In the genomic region with DNA sequence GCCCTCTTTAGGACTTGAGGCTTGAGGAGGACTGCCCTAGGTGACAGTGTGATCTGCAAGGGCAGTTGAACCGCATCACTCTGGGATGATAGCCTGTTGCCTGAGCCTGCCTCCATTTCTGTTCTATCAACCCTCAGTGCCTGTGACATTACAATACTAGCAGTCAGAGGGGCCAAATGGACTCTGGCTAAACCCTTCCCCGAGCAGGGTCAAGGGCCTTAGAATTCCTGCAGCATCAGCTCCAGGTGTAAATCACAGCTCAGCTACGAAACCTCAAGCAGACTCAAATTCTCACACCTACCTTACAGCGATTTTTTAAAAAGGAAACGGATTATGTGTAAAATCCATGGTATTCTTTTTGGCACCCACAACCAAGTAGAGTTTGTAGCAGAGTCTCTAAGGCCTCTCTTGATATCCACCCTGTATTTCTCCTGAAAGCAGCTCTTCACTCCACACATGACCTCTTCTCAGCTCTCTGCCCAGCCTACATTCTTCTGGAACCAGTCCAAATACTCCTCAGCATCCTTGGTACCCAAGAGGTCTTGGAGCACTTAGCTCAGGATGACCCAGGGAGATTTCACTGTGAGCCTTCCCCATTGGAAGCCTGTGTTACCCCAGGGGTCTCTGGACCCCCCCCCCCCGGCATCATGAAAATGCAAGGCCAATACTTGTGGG, we compare ENCODE assay signal across 9 mouse cellular contexts. TPM values are rescaled to one million over a fixed set of nuclear protein-coding genes. Genes with fewer than 3 reads are reported as not detected.
DNase-seq lines count a peak whose midpoint lies in the region; ATAC-seq lines count a peak whose summit lies in the region.
"Had no signal": no experiment of that assay in that cellular context is flagged by ENCODE, and none has a peak within 500 bp of the region (broad histone marks: within the 10 kb centered on the region; RNA-seq: fewer than 3 reads in every experiment).

No protein-coding gene starts in this region.

- ATAC-seq in heart, embryonic 11.5 days (replicated peaks; ENCODE audit: insufficient number of reproducible peaks, low FRiP score, low TSS enrichment), result no peak
- no peak for ATAC-seq in embryonic facial prominence, embryonic 15.5 days (ENCODE audit: insufficient number of reproducible peaks, low FRiP score, low TSS enrichment, low read depth)
- ATAC-seq in midbrain, embryonic 15.5 days (replicated peaks), result no peak
- ATAC-seq in activated CD4-positive, CD25-positive, alpha-beta regulatory T cell, adult 4 months, result no peak

- no peak overlapping the region for H3K4me3 ChIP-seq in heart, embryonic 11.5 days (ENCODE audit: low read depth, low read length)
- peak overlapping the region; percentile 74 for H3K4me3 ChIP-seq in embryonic facial prominence, embryonic 15.5 days (replicated peaks)
- peak overlapping the region; percentile 81 for H3K4me3 ChIP-seq in midbrain, embryonic 15.5 days

- H3K9me3 ChIP-seq in heart, embryonic 11.5 days (replicated peaks; ENCODE audit: control insufficient read depth, low read length), result no peaks in the 10 kb centered on the region
- H3K9me3 ChIP-seq in embryonic facial prominence, embryonic 15.5 days (replicated peaks), result no peaks in the 10 kb centered on the region
- H3K9me3 ChIP-seq in midbrain, embryonic 15.5 days, result no peaks in the 10 kb centered on the region

- H3K36me3 ChIP-seq in heart, embryonic 11.5 days (ENCODE audit: control insufficient read depth, insufficient read depth, low read length), result no peaks in the 10 kb centered on the region
- H3K36me3 ChIP-seq in embryonic facial prominence, embryonic 15.5 days, result no peaks in the 10 kb centered on the region
- H3K36me3 ChIP-seq in midbrain, embryonic 15.5 days (replicated peaks), result no peaks in the 10 kb centered on the region

- peaks cover 37% of the 10 kb centered on the region for H3K27me3 ChIP-seq in heart, embryonic 11.5 days (ENCODE audit: control insufficient read depth, insufficient read depth, low read length)
- H3K27me3 ChIP-seq in embryonic facial prominence, embryonic 15.5 days, result peaks cover 19% of the 10 kb centered on the region
- peaks cover 22% of the 10 kb centered on the region for H3K27me3 ChIP-seq in midbrain, embryonic 15.5 days (replicated peaks)

- no peak overlapping the region; the same call in 1 of the 2 replicates for H3K9ac ChIP-seq in heart, embryonic 11.5 days (ENCODE audit: low read depth, low read length)
- H3K9ac ChIP-seq in embryonic facial prominence, embryonic 15.5 days, result no peak overlapping the region
- H3K9ac ChIP-seq in midbrain, embryonic 15.5 days, result peak overlapping the region; percentile 76

- peak overlapping the region; percentile 95; the same call in 1 of the 2 replicates for H3K4me2 ChIP-seq in heart, embryonic 11.5 days
- peak overlapping the region; percentile 96; the same call in 1 of the 2 replicates for H3K4me2 ChIP-seq in embryonic facial prominence, embryonic 15.5 days (replicated peaks)
- H3K4me2 ChIP-seq in midbrain, embryonic 15.5 days, result peak overlapping the region; percentile 77

- 66% methylated on average over 6 of the region's 6 CpGs for WGBS in heart, embryonic 11.5 days (ENCODE audit: insufficient replicate concordance)
- 65% methylated on average over 6 of the region's 6 CpGs for WGBS in embryonic facial prominence, embryonic 15.5 days
- WGBS in midbrain, embryonic 15.5 days, result 77% methylated on average over 6 of the region's 6 CpGs

- H3K27ac ChIP-seq in heart, embryonic 11.5 days (ENCODE audit: low read depth, low read length), result no peak overlapping the region
- no peak overlapping the region for H3K27ac ChIP-seq in embryonic facial prominence, embryonic 15.5 days (replicated peaks)
- H3K27ac ChIP-seq in midbrain, embryonic 15.5 days, result no peak overlapping the region

- no peak for DNase-seq in heart, adult 9 months (ENCODE audit: low spot score in 2 of 2)
- DNase-seq in kidney, adult 9 months, result peak; percentile 71
- no peak for DNase-seq in spleen, postnatal 36 days (ENCODE audit: low spot score in 2 of 2)
- no peak for DNase-seq in layer of hippocampus, postnatal 14 days (ENCODE audit: low spot score in 2 of 2)
- DNase-seq: gastrocnemius, postnatal 36 days had no signal

- H3K4me1 ChIP-seq in heart, embryonic 11.5 days (ENCODE audit: control insufficient read depth, insufficient read depth, low read length), result no peaks in the 10 kb centered on the region; the same call in 1 of the 2 replicates
- peaks cover 20% of the 10 kb centered on the region for H3K4me1 ChIP-seq in embryonic facial prominence, embryonic 15.5 days
- H3K4me1 ChIP-seq in midbrain, embryonic 15.5 days, result peaks cover 16% of the 10 kb centered on the region

RNA-seq across cellular contexts. Expression of gene Lzts3, which starts 1.1 kb away (rescaled TPM):
- polyA plus RNA-seq in heart, embryonic 11.5 days (2014; fragmentation: Nextera tagmentation; extraction: Ambion mirVana), result 0.66 and 0.69 TPM in 2 replicates
- polyA plus RNA-seq in embryonic facial prominence, embryonic 15.5 days (2015; fragmentation: Nextera tagmentation; extraction: Ambion mirVana), result 6.1 and 6.7 TPM in 2 replicates
- 17.4 and 17.9 TPM in 2 replicates for polyA plus RNA-seq in midbrain, embryonic 15.5 days (2015; fragmentation: Nextera tagmentation; extraction: Ambion mirVana)
- under 1 TPM in 1 of 2 experiments, not detected in 1; 0.15 TPM for polyA plus RNA-seq in activated CD4-positive, CD25-positive, alpha-beta regulatory T cell, adult 4 months (2017; shearing (Covaris generic))
- 10 to 100 TPM; 73.7 to 79.3 TPM for total RNA-seq in layer of hippocampus, postnatal 14 days (2021)

RNA-seq across cellular contexts. Expression of gene Ubox5, which starts 11.7 kb away (rescaled TPM):
- 8.9 and 10.4 TPM in 2 replicates for polyA plus RNA-seq in heart, embryonic 11.5 days (2014; fragmentation: Nextera tagmentation; extraction: Ambion mirVana)
- polyA plus RNA-seq in embryonic facial prominence, embryonic 15.5 days (2015; fragmentation: Nextera tagmentation; extraction: Ambion mirVana), result 11.8 TPM in 2 replicates
- polyA plus RNA-seq in midbrain, embryonic 15.5 days (2015; fragmentation: Nextera tagmentation; extraction: Ambion mirVana), result 10.0 and 11.6 TPM in 2 replicates
- polyA plus RNA-seq in activated CD4-positive, CD25-positive, alpha-beta regulatory T cell, adult 4 months (2017; shearing (Covaris generic)), result 1 to 10 TPM; 8.4 to 9.0 TPM
- total RNA-seq in layer of hippocampus, postnatal 14 days (2021), result 1 to 10 TPM; 7.3 to 8.5 TPM

RNA-seq across cellular contexts. Expression of gene Fastkd5, which starts 11.7 kb away (rescaled TPM):
- polyA plus RNA-seq in heart, embryonic 11.5 days (2014; fragmentation: Nextera tagmentation; extraction: Ambion mirVana), result 18.8 and 19.7 TPM in 2 replicates
- polyA plus RNA-seq in embryonic facial prominence, embryonic 15.5 days (2015; fragmentation: Nextera tagmentation; extraction: Ambion mirVana), result 12.5 and 13.4 TPM in 2 replicates
- polyA plus RNA-seq in midbrain, embryonic 15.5 days (2015; fragmentation: Nextera tagmentation; extraction: Ambion mirVana), result 10.9 and 11.2 TPM in 2 replicates
- 10 to 100 TPM in 1 of 2 experiments, 1 to 10 TPM in 1; 9.0 to 11.0 TPM for polyA plus RNA-seq in activated CD4-positive, CD25-positive, alpha-beta regulatory T cell, adult 4 months (2017; shearing (Covaris generic))
- total RNA-seq in layer of hippocampus, postnatal 14 days (2021), result 1 to 10 TPM; 8.1 to 8.2 TPM

RNA-seq across cellular contexts. Expression of gene Ddrgk1, which starts 23.0 kb away (rescaled TPM):
- 41.3 and 44.7 TPM in 2 replicates for polyA plus RNA-seq in heart, embryonic 11.5 days (2014; fragmentation: Nextera tagmentation; extraction: Ambion mirVana)
- polyA plus RNA-seq in embryonic facial prominence, embryonic 15.5 days (2015; fragmentation: Nextera tagmentation; extraction: Ambion mirVana), result 76.8 and 77.8 TPM in 2 replicates
- polyA plus RNA-seq in midbrain, embryonic 15.5 days (2015; fragmentation: Nextera tagmentation; extraction: Ambion mirVana), result 69.4 and 71.0 TPM in 2 replicates
- 100 to 1,000 TPM; 120 to 135 TPM for polyA plus RNA-seq in activated CD4-positive, CD25-positive, alpha-beta regulatory T cell, adult 4 months (2017; shearing (Covaris generic))
- total RNA-seq in layer of hippocampus, postnatal 14 days (2021), result 10 to 100 TPM; 80.9 to 81.2 TPM

RNA-seq across cellular contexts. Expression of gene Itpa, which starts 25.9 kb away (rescaled TPM):
- 88.7 and 91.0 TPM in 2 replicates for polyA plus RNA-seq in heart, embryonic 11.5 days (2014; fragmentation: Nextera tagmentation; extraction: Ambion mirVana)
- 96.6 and 101 TPM in 2 replicates for polyA plus RNA-seq in embryonic facial prominence, embryonic 15.5 days (2015; fragmentation: Nextera tagmentation; extraction: Ambion mirVana)
- 130 and 133 TPM in 2 replicates for polyA plus RNA-seq in midbrain, embryonic 15.5 days (2015; fragmentation: Nextera tagmentation; extraction: Ambion mirVana)
- polyA plus RNA-seq in activated CD4-positive, CD25-positive, alpha-beta regulatory T cell, adult 4 months (2017; shearing (Covaris generic)), result 10 to 100 TPM; 42.4 to 47.3 TPM
- 10 to 100 TPM; 37.4 to 39.9 TPM for total RNA-seq in layer of hippocampus, postnatal 14 days (2021)
